Mouse (Mus musculus): ENCODE results near the gene Pold1. TPM values are rescaled to one million over a fixed set of nuclear protein-coding genes. Genes with fewer than 3 reads are reported as not detected.

The Pold1 gene
- polyA plus RNA-seq, 1 experiment from 2014 or later: 58.5 TPM

- no peaks in the 10 kb centered on the region for H3K9me3 ChIP-seq (ENCODE audit: control insufficient read depth, low read length)
- H3K4me3 ChIP-seq (ENCODE audit: low read depth, low read length): no peak overlapping the region
- ATAC-seq (ENCODE audit: low FRiP score): no peak
- peaks cover 26% of the 10 kb centered on the region for H3K27me3 ChIP-seq (ENCODE audit: control insufficient read depth, insufficient read depth, low read length)
- DNase-seq (ENCODE audit: low spot score, missing footprints): no peak
- no peak overlapping the region for H3K27ac ChIP-seq (ENCODE audit: low read depth, low read length)
- H3K36me3 ChIP-seq (ENCODE audit: control insufficient read depth, insufficient read depth, low read length): no peaks in the 10 kb centered on the region
- no peak overlapping the region for H3K4me2 ChIP-seq
- peaks cover 6% of the 10 kb centered on the region for H3K4me1 ChIP-seq (ENCODE audit: control insufficient read depth, insufficient read depth, low read length)
- no peak overlapping the region for H3K9ac ChIP-seq (ENCODE audit: low read length)
- WGBS: 88% methylated on average over 14 of the region's 14 CpGs
These were observed 22.1 kb downstream of the Pold1 start for GRCm38 (mm10) chr7:44526414-44527154.

GRCm38 (mm10) chr7:44525126-44525832 lies 23.4 kb downstream of the Pold1 start:
- Histone ChIP-seq H3K9ac (ENCODE audit: low read length) (no peak overlapping the region), H3K27ac (ENCODE audit: low read depth, low read length) (no peak overlapping the region), H3K27me3 (ENCODE audit: control insufficient read depth, insufficient read depth, low read length) (peaks cover 26% of the 10 kb centered on the region), H3K9me3 (ENCODE audit: control insufficient read depth, low read length) (no peaks in the 10 kb centered on the region), H3K4me2 (no peak overlapping the region), H3K4me3 (ENCODE audit: low read depth, low read length) (no peak overlapping the region), H3K36me3 (ENCODE audit: control insufficient read depth, insufficient read depth, low read length) (no peaks in the 10 kb centered on the region), H3K4me1 (ENCODE audit: control insufficient read depth, insufficient read depth, low read length) (peaks cover 8% of the 10 kb centered on the region)
- ATAC-seq (ENCODE audit: low FRiP score) (no peak), DNase-seq (ENCODE audit: low spot score, missing footprints) (no peak)
- 13% methylated on average over 22 of the region's 22 CpGs for WGBS

GRCm38 (mm10) chr7:44524502-44524901 lies 24.1 kb downstream of the Pold1 start, which contains the start of gene Mybpc2:
Mybpc2 (minus strand) TSS chr7:44524656.
- Histone ChIP-seq H3K9me3 (ENCODE audit: control insufficient read depth, low read length) (no peaks in the 10 kb centered on the region), H3K36me3 (ENCODE audit: control insufficient read depth, insufficient read depth, low read length) (no peaks in the 10 kb centered on the region), H3K4me2 (no peak within 1 kb of the TSS), H3K27me3 (ENCODE audit: control insufficient read depth, insufficient read depth, low read length) (peaks cover 26% of the 10 kb centered on the region), H3K27ac (ENCODE audit: low read depth, low read length) (no peak within 1 kb of the TSS), H3K9ac (ENCODE audit: low read length) (no peak within 1 kb of the TSS), H3K4me1 (ENCODE audit: control insufficient read depth, insufficient read depth, low read length) (peaks cover 8% of the 10 kb centered on the region), H3K4me3 (ENCODE audit: low read depth, low read length) (no peak within 1 kb of the TSS)
- WGBS: 32% methylated on average over 12 of the region's 12 CpGs
- no peak for ATAC-seq (ENCODE audit: low FRiP score)
- no peak for DNase-seq (ENCODE audit: low spot score, missing footprints)

GRCm38 (mm10) chr7:44523056-44523455 lies 25.6 kb downstream of the Pold1 start:
- H3K9me3 ChIP-seq (ENCODE audit: control insufficient read depth, low read length): no peaks in the 10 kb centered on the region
- DNase-seq (ENCODE audit: low spot score, missing footprints) (no peak), ATAC-seq (ENCODE audit: low FRiP score) (no peak)
- H3K9ac ChIP-seq (ENCODE audit: low read length): no peak overlapping the region
- 77% methylated on average over 2 of the region's 2 CpGs for WGBS
- H3K4me3 ChIP-seq (ENCODE audit: low read depth, low read length): no peak overlapping the region
- H3K27ac ChIP-seq (ENCODE audit: low read depth, low read length): no peak overlapping the region
- no peaks in the 10 kb centered on the region for H3K36me3 ChIP-seq (ENCODE audit: control insufficient read depth, insufficient read depth, low read length)
- H3K4me2 ChIP-seq: no peak overlapping the region
- peaks cover 7% of the 10 kb centered on the region for H3K4me1 ChIP-seq (ENCODE audit: control insufficient read depth, insufficient read depth, low read length)
- H3K27me3 ChIP-seq (ENCODE audit: control insufficient read depth, insufficient read depth, low read length): peaks cover 20% of the 10 kb centered on the region

- peak overlapping the region; percentile 25; the same call in 1 of the 2 replicates for H3K4me2 ChIP-seq
- no peak overlapping the region for H3K9ac ChIP-seq (ENCODE audit: low read length)
- ATAC-seq (ENCODE audit: low FRiP score): peak; percentile 79
- no peak overlapping the region for H3K27ac ChIP-seq (ENCODE audit: low read depth, low read length)
- H3K9me3 ChIP-seq (ENCODE audit: control insufficient read depth, low read length): no peaks in the 10 kb centered on the region
- H3K27me3 ChIP-seq (ENCODE audit: control insufficient read depth, insufficient read depth, low read length): peaks cover 18% of the 10 kb centered on the region
- H3K4me3 ChIP-seq (ENCODE audit: low read depth, low read length): no peak overlapping the region
- H3K36me3 ChIP-seq (ENCODE audit: control insufficient read depth, insufficient read depth, low read length): no peaks in the 10 kb centered on the region
- H3K4me1 ChIP-seq (ENCODE audit: control insufficient read depth, insufficient read depth, low read length): peaks cover 3% of the 10 kb centered on the region; the same call in 1 of the 2 replicates
- 4% methylated on average over 20 of the region's 20 CpGs for WGBS
- DNase-seq (ENCODE audit: low spot score, missing footprints): peak; percentile 92
These were observed 26.9 kb downstream of the Pold1 start for GRCm38 (mm10) chr7:44521710-44522109.

GRCm38 (mm10) chr7:44520990-44521389 lies 27.7 kb downstream of the Pold1 start:
- Histone ChIP-seq H3K4me1 (ENCODE audit: control insufficient read depth, insufficient read depth, low read length) (peaks cover 3% of the 10 kb centered on the region; the same call in 1 of the 2 replicates), H3K4me3 (ENCODE audit: low read depth, low read length) (no peak overlapping the region), H3K27ac (ENCODE audit: low read depth, low read length) (no peak overlapping the region), H3K36me3 (ENCODE audit: control insufficient read depth, insufficient read depth, low read length) (no peaks in the 10 kb centered on the region), H3K4me2 (no peak overlapping the region), H3K9ac (ENCODE audit: low read length) (no peak overlapping the region), H3K27me3 (ENCODE audit: control insufficient read depth, insufficient read depth, low read length) (peaks cover 18% of the 10 kb centered on the region), H3K9me3 (ENCODE audit: control insufficient read depth, low read length) (no peaks in the 10 kb centered on the region)
- WGBS: 67% methylated on average over 3 of the region's 3 CpGs
- ATAC-seq (ENCODE audit: low FRiP score) (no peak), DNase-seq (ENCODE audit: low spot score, missing footprints) (no peak)

GRCm38 (mm10) chr7:44519240-44519913 lies 29.3 kb downstream of the Pold1 start:
- ATAC-seq (ENCODE audit: low FRiP score) (no peak), DNase-seq (ENCODE audit: low spot score, missing footprints) (no peak)
- no peaks in the 10 kb centered on the region for H3K36me3 ChIP-seq (ENCODE audit: control insufficient read depth, insufficient read depth, low read length)
- no peak overlapping the region for H3K4me2 ChIP-seq
- no peaks in the 10 kb centered on the region for H3K9me3 ChIP-seq (ENCODE audit: control insufficient read depth, low read length)
- 66% methylated on average over 9 of the region's 9 CpGs for WGBS
- H3K4me3 ChIP-seq (ENCODE audit: low read depth, low read length): no peak overlapping the region
- H3K27ac ChIP-seq (ENCODE audit: low read depth, low read length): no peak overlapping the region
- H3K9ac ChIP-seq (ENCODE audit: low read length): no peak overlapping the region
- peaks cover 3% of the 10 kb centered on the region; the same call in 1 of the 2 replicates for H3K4me1 ChIP-seq (ENCODE audit: control insufficient read depth, insufficient read depth, low read length)
- H3K27me3 ChIP-seq (ENCODE audit: control insufficient read depth, insufficient read depth, low read length): peaks cover 11% of the 10 kb centered on the region

- DNase-seq (ENCODE audit: low spot score, missing footprints) (no peak), ATAC-seq (ENCODE audit: low FRiP score) (no peak)
- Histone ChIP-seq H3K4me1 (ENCODE audit: control insufficient read depth, insufficient read depth, low read length) (no peaks in the 10 kb centered on the region), H3K36me3 (ENCODE audit: control insufficient read depth, insufficient read depth, low read length) (no peaks in the 10 kb centered on the region), H3K27me3 (ENCODE audit: control insufficient read depth, insufficient read depth, low read length) (no peaks in the 10 kb centered on the region), H3K4me2 (no peak overlapping the region), H3K9ac (ENCODE audit: low read length) (no peak overlapping the region), H3K4me3 (ENCODE audit: low read depth, low read length) (no peak overlapping the region), H3K9me3 (ENCODE audit: control insufficient read depth, low read length) (no peaks in the 10 kb centered on the region; the same call in 1 of the 2 replicates), H3K27ac (ENCODE audit: low read depth, low read length) (no peak overlapping the region)
These were observed 41.2 kb downstream of the Pold1 start for GRCm38 (mm10) chr7:44507491-44507890.
